Mouse (Mus musculus) urinary bladder, adult 18-20 months (tissue): ENCODE measurements around the gene Polr1c.

Source experiments
- DNase-seq, 2 experiments: peaks; one replicate each; pipeline ENCODE4 v3.0.0; 2022; ENCODE audit warnings: low spot score in 2 of 2, mixed read lengths in 2 of 2

Polr1c gene

GRCm38 (mm10) chr17:46265918-46266618 is 18.2 kb upstream of the Polr1c start:
- DNase-seq: peak; percentile 69 to 82

GRCm38 (mm10) chr17:46265502-46265901 is 17.6 kb upstream of the Polr1c start:
- no peak for DNase-seq

- no peak for DNase-seq
Observed at GRCm38 (mm10) chr17:46262201-46262694, 14.4 kb upstream of the Polr1c start.

- no peak for DNase-seq
Observed at GRCm38 (mm10) chr17:46259675-46260074, 11.8 kb upstream of the Polr1c start.

- no peak for DNase-seq
Observed at GRCm38 (mm10) chr17:46258279-46259053, 10.6 kb upstream of the Polr1c start.

- DNase-seq: no peak
Observed at GRCm38 (mm10) chr17:46255147-46255546, 7.3 kb upstream of the Polr1c start.

DNA sequence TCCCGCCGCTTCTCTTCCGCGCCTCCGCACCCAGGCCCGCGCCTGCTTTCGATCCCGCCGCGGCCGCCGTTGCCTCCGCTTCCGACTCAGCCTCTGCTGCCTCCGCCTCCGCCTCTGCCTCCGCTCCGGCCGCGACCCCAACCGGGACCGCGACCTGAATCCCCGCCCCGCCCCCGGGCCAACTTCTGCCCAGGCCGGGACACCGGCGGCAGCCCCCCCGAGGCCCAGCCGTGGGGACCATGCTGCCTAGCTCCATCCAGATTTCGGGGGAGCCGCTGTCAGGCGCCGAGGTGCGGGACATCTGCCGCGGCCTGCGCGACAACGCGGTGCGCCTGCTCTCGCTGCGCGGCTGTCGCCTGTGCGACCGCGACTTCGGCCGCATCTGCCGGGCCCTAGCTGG is 6.3 kb upstream of the Polr1c start:
- no peak for DNase-seq

GRCm38 (mm10) chr17:46253452-46254084 is 5.7 kb upstream of the Polr1c start, which contains the start of gene Lrrc73:
Gene Lrrc73, plus strand, starts transcription at chr17:46253531.
- DNase-seq: peak; percentile 86 to 87

- DNase-seq: no peak
Observed at GRCm38 (mm10) chr17:46252571-46253451, 5.0 kb upstream of the Polr1c start.

GRCm38 (mm10) chr17:46251174-46251573 is 3.3 kb upstream of the Polr1c start:
- DNase-seq: no peak

GRCm38 (mm10) chr17:46248189-46248522 is 302 bp upstream of the Polr1c start:
- DNase-seq: no peak

- no peak for DNase-seq
Observed at GRCm38 (mm10) chr17:46244579-46244978, 3.3 kb downstream of the Polr1c start.

DNA sequence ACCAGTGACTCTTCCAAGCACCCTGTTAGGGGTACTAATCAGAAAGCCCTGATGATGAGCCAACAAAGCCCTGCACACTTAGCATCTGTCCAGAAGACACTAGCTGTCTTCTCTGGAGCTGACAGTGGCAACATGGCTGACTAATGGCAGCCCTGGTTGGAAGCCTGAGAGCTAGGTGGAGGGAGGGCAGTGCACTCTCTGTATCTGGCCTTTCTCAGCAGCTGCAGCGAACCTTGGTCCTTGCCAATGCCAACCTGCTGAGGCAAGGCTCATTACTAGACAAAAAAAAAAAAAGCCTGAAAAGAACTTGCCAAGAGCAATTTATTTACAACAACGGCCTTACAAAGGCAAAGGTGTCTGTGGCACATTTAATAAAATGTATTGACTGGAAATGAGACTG is 4.2 kb downstream of the Polr1c start:
- no peak for DNase-seq

DNA sequence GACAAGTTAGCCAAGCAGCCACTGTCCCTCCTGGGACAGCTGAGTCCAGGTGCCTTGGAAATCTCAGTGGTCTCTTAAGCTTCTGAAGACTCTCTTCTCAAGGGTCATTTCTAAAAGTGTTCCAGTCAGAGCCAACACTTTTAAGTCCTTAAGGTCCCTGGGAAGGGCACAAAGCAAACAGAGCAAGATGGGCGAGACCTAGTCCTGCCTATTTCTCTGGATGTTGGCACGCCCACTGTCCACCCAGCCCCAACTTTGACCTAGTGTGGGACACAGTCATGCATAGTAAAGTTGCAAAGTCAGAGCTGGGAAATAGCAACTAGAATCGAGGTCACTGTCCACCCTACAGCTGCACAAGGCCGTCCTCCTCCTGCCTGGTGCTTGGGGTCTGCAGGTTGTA is 4.9 kb downstream of the Polr1c start:
- DNase-seq: no peak

DNA sequence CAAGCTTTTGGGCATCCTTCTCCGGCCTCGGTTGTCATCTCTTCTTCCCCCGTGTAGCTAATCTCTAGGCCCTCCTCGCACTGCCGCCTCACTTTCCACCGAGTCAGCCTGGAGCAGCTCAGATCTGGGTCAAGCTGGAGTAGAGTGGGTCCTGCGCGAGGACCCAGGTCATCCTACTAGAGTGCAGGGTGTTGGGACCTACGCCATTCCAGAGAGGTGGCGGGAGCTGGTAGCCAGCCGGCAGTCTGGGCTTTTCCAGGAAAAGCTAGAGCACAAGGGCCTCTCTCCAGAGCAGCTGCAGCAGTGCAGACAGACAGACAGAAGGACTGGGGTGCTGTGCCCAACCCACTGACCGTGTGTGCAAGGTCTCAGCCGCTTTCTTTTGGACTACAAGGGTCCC is 5.6 kb downstream of the Polr1c start:
- no peak for DNase-seq

GRCm38 (mm10) chr17:46241471-46241870 is 6.4 kb downstream of the Polr1c start:
- DNase-seq: no peak

GRCm38 (mm10) chr17:46239516-46240114 is 8.2 kb downstream of the Polr1c start:
- DNase-seq: no peak

GRCm38 (mm10) chr17:46237480-46237879 is 10.4 kb downstream of the Polr1c start:
- no peak for DNase-seq

GRCm38 (mm10) chr17:46237079-46237478 is 10.8 kb downstream of the Polr1c start:
- DNase-seq: no peak

- DNase-seq: no peak
Observed at GRCm38 (mm10) chr17:46236067-46236466, 11.8 kb downstream of the Polr1c start.

- no peak for DNase-seq
Observed at GRCm38 (mm10) chr17:46227576-46227975, 20.3 kb downstream of the Polr1c start.
